Mouse (Mus musculus): ENCODE data around the gene Pacsin2.

DNA sequence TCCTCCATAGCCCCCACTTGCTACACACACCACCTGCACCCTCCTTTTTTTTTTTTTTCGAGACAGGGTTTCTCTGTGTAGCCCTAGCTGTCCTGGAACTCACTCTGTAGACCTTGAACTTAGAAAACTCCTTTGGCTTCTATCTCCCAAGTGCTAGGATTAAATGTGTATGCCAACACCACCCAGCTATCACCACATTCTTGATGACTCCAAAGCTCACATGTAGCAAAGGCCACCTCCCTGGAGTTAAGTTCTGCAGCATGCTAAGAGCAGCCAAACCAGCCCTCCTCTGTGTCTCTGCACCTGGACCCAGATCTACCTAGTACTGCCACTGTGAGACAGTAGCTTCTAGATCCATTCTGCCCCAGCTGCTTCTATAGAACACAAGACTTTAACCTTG lies 6.9 kb downstream of the Pacsin2 start:
- TF ChIP-seq GATA1 (IDR thresholded peaks at IDR 0.05; ENCODE audit: borderline replicate concordance, low read length) (no peak), CTCF (IDR thresholded peaks at IDR 0.05; ENCODE audit: low read depth, low read length) (no peak), TAL1 (conservative IDR thresholded peaks at IDR 0.05; ENCODE audit: low read depth, low read length) (no peak)

Data from G1E (cell line).